31 mouse cellular contexts compared by ENCODE assay signal in genomic region chr1:158850459-158850858, GRCm38 (mm10).
DNase-seq lines count a peak whose midpoint lies in the region; ATAC-seq and TF ChIP-seq lines count a peak whose summit lies in the region.
"Had no signal": no experiment of that assay in that cellular context is flagged by ENCODE, and none has a peak within 500 bp of the region (broad histone marks: within the 10 kb centered on the region; RNA-seq: fewer than 3 reads in every experiment).

No protein-coding gene starts in this region.

- H3K9ac ChIP-seq in embryonic facial prominence, embryonic 11.5 days (replicated peaks; ENCODE audit: low read length): no peak overlapping the region
- H3K9ac ChIP-seq in liver, embryonic 11.5 days (ENCODE audit: low read depth, low read length): no peak overlapping the region
- no peak overlapping the region for H3K9ac ChIP-seq in liver, postnatal 0 days (replicated peaks)
- H3K9ac ChIP-seq in midbrain, postnatal 0 days (replicated peaks; ENCODE audit: low read length, poor library complexity, severe bottlenecking): no peak overlapping the region
- H3K9ac ChIP-seq: embryonic facial prominence, embryonic 15.5 days; forebrain, embryonic 12.5 days; forebrain, postnatal 0 days; hindbrain, embryonic 15.5 days; liver, embryonic 13.5 days; midbrain, embryonic 15.5 days had no signal

- no peak overlapping the region for H3K4me2 ChIP-seq in embryonic facial prominence, embryonic 11.5 days (ENCODE audit: low read depth, low read length)
- no peak overlapping the region for H3K4me2 ChIP-seq in liver, embryonic 11.5 days
- H3K4me2 ChIP-seq in liver, postnatal 0 days (ENCODE audit: low read depth, low read length): no peak overlapping the region
- H3K4me2 ChIP-seq in midbrain, postnatal 0 days (ENCODE audit: low read depth, low read length, poor library complexity, severe bottlenecking): no peak overlapping the region
- H3K4me2 ChIP-seq: embryonic facial prominence, embryonic 15.5 days; forebrain, embryonic 12.5 days; hindbrain, embryonic 15.5 days; liver, embryonic 13.5 days; midbrain, embryonic 15.5 days had no signal

- peak; percentile 4 for DNase-seq in embryonic facial prominence, embryonic 11.5 days (ENCODE audit: low spot score)
- no peak for DNase-seq in embryonic facial prominence, embryonic 10.5 days (ENCODE audit: low spot score)
- no peak for DNase-seq in liver, embryonic 11.5 days (ENCODE audit: low spot score)
- no peak for DNase-seq in liver, postnatal 0 days
- peak; percentile 34 for DNase-seq in limb, embryonic 10.5 days (ENCODE audit: low spot score)
- peak; percentile 17 for DNase-seq in mesoderm, embryonic 11.5 days (ENCODE audit: low read depth, low spot score)
- no peak for DNase-seq in midbrain, postnatal 0 days (ENCODE audit: low spot score)
- no peak for DNase-seq in spleen, postnatal 14 days (ENCODE audit: low spot score in 2 of 2)
- DNase-seq: adrenal gland, postnatal 25 days; cerebellum, adult 18-20 months; cerebellum, postnatal 10 days; forebrain, postnatal 0 days; gastrocnemius, postnatal 14 days; heart, postnatal 14 days; kidney, adult 11 months; kidney, postnatal 36 days; left cerebral cortex, postnatal 4 days; liver, embryonic 13.5 days; lung, adult 2 months; lung, postnatal 10 days; thymus, adult 2 months; thymus, postnatal 36 days had no signal

- H3K9me3 ChIP-seq in embryonic facial prominence, embryonic 11.5 days (replicated peaks; ENCODE audit: control insufficient read depth, low read length): no peaks in the 10 kb centered on the region
- no peaks in the 10 kb centered on the region for H3K9me3 ChIP-seq in embryonic facial prominence, embryonic 10.5 days
- H3K9me3 ChIP-seq in liver, embryonic 11.5 days (ENCODE audit: control insufficient read depth, low read length): no peaks in the 10 kb centered on the region
- H3K9me3 ChIP-seq in liver, postnatal 0 days (ENCODE audit: low read length): no peaks in the 10 kb centered on the region
- H3K9me3 ChIP-seq in limb, embryonic 10.5 days (replicated peaks): no peaks in the 10 kb centered on the region
- no peaks in the 10 kb centered on the region for H3K9me3 ChIP-seq in midbrain, postnatal 0 days (ENCODE audit: low read length)
- H3K9me3 ChIP-seq: embryonic facial prominence, embryonic 15.5 days; forebrain, embryonic 12.5 days; hindbrain, embryonic 10.5 days; hindbrain, embryonic 15.5 days; liver, embryonic 13.5 days; midbrain, embryonic 15.5 days had no signal

- TF ChIP-seq EP300 in liver, postnatal 0 days (IDR thresholded peaks at IDR 0.05; ENCODE audit: low read depth): no peak

- no peaks in the 10 kb centered on the region for H3K4me1 ChIP-seq in embryonic facial prominence, embryonic 11.5 days (ENCODE audit: control insufficient read depth, insufficient read depth, low read length)
- H3K4me1 ChIP-seq in embryonic facial prominence, embryonic 10.5 days: peaks cover 9% of the 10 kb centered on the region
- H3K4me1 ChIP-seq in liver, embryonic 11.5 days (replicated peaks; ENCODE audit: control insufficient read depth, insufficient read depth, low read length): no peaks in the 10 kb centered on the region
- no peaks in the 10 kb centered on the region for H3K4me1 ChIP-seq in liver, postnatal 0 days (ENCODE audit: insufficient read depth)
- peaks cover 22% of the 10 kb centered on the region for H3K4me1 ChIP-seq in limb, embryonic 10.5 days
- no peaks in the 10 kb centered on the region for H3K4me1 ChIP-seq in midbrain, postnatal 0 days (ENCODE audit: insufficient read depth, low read length)
- H3K4me1 ChIP-seq: embryonic facial prominence, embryonic 15.5 days; forebrain, embryonic 12.5 days; hindbrain, embryonic 10.5 days; hindbrain, embryonic 15.5 days; liver, embryonic 13.5 days; midbrain, embryonic 15.5 days had no signal

- no peaks in the 10 kb centered on the region for H3K36me3 ChIP-seq in embryonic facial prominence, embryonic 11.5 days (replicated peaks; ENCODE audit: control insufficient read depth, insufficient read depth, low read depth, low read length)
- no peaks in the 10 kb centered on the region for H3K36me3 ChIP-seq in embryonic facial prominence, embryonic 10.5 days (replicated peaks)
- H3K36me3 ChIP-seq in liver, embryonic 11.5 days (ENCODE audit: control insufficient read depth, insufficient read depth, low read length): no peaks in the 10 kb centered on the region
- no peaks in the 10 kb centered on the region for H3K36me3 ChIP-seq in liver, postnatal 0 days (replicated peaks; ENCODE audit: insufficient read depth, low read length)
- no peaks in the 10 kb centered on the region for H3K36me3 ChIP-seq in limb, embryonic 10.5 days
- H3K36me3 ChIP-seq in midbrain, postnatal 0 days (ENCODE audit: insufficient read depth, low read length): no peaks in the 10 kb centered on the region
- H3K36me3 ChIP-seq: embryonic facial prominence, embryonic 15.5 days; forebrain, embryonic 12.5 days; G1E; hindbrain, embryonic 10.5 days; hindbrain, embryonic 15.5 days; liver, embryonic 13.5 days; midbrain, embryonic 15.5 days had no signal

- no peaks in the 10 kb centered on the region for H3K27me3 ChIP-seq in embryonic facial prominence, embryonic 11.5 days (ENCODE audit: control insufficient read depth, insufficient read depth, low read length)
- H3K27me3 ChIP-seq in embryonic facial prominence, embryonic 10.5 days (replicated peaks; ENCODE audit: low read depth, poor library complexity, severe bottlenecking): no peaks in the 10 kb centered on the region
- H3K27me3 ChIP-seq in liver, embryonic 11.5 days (replicated peaks; ENCODE audit: control insufficient read depth, insufficient read depth, low read length): no peaks in the 10 kb centered on the region
- no peaks in the 10 kb centered on the region for H3K27me3 ChIP-seq in liver, postnatal 0 days (ENCODE audit: insufficient read depth, low read length)
- no peaks in the 10 kb centered on the region for H3K27me3 ChIP-seq in limb, embryonic 10.5 days (ENCODE audit: low read depth, poor library complexity, severe bottlenecking)
- H3K27me3 ChIP-seq in midbrain, postnatal 0 days (ENCODE audit: insufficient read depth, low read length): no peaks in the 10 kb centered on the region
- H3K27me3 ChIP-seq: embryonic facial prominence, embryonic 15.5 days; forebrain, embryonic 12.5 days; hindbrain, embryonic 15.5 days; liver, embryonic 13.5 days; midbrain, embryonic 15.5 days; Patski had no signal

- TF ChIP-seq CTCF in liver, postnatal 0 days (IDR thresholded peaks at IDR 0.05; ENCODE audit: low read depth): no peak
- TF ChIP-seq CTCF in midbrain, postnatal 0 days (IDR thresholded peaks at IDR 0.05): no peak

- no peak overlapping the region for H3K4me3 ChIP-seq in embryonic facial prominence, embryonic 11.5 days (ENCODE audit: low read depth, low read length)
- H3K4me3 ChIP-seq in embryonic facial prominence, embryonic 10.5 days: no peak overlapping the region
- no peak overlapping the region for H3K4me3 ChIP-seq in liver, embryonic 11.5 days (ENCODE audit: low read depth, low read length)
- no peak overlapping the region for H3K4me3 ChIP-seq in liver, postnatal 0 days (ENCODE audit: low read depth, low read length)
- H3K4me3 ChIP-seq in limb, embryonic 10.5 days: no peak overlapping the region
- no peak overlapping the region for H3K4me3 ChIP-seq in midbrain, postnatal 0 days (ENCODE audit: low read depth, low read length)
- H3K4me3 ChIP-seq: embryonic facial prominence, embryonic 15.5 days; forebrain, embryonic 12.5 days; hindbrain, embryonic 10.5 days; hindbrain, embryonic 15.5 days; liver, embryonic 13.5 days; midbrain, embryonic 15.5 days had no signal

- H3K27ac ChIP-seq in embryonic facial prominence, embryonic 11.5 days (replicated peaks; ENCODE audit: low read depth, low read length): no peak overlapping the region
- H3K27ac ChIP-seq in embryonic facial prominence, embryonic 10.5 days (replicated peaks): no peak overlapping the region
- H3K27ac ChIP-seq in liver, embryonic 11.5 days (ENCODE audit: low read depth, low read length): no peak overlapping the region
- H3K27ac ChIP-seq in liver, postnatal 0 days (ENCODE audit: low read depth): no peak overlapping the region
- peak overlapping the region; percentile 61 for H3K27ac ChIP-seq in limb, embryonic 10.5 days
- H3K27ac ChIP-seq in midbrain, postnatal 0 days (ENCODE audit: low read depth, low read length): no peak overlapping the region
- H3K27ac ChIP-seq: embryonic facial prominence, embryonic 15.5 days; forebrain, embryonic 12.5 days; hindbrain, embryonic 10.5 days; hindbrain, embryonic 15.5 days; liver, embryonic 13.5 days; macrophage; midbrain, embryonic 15.5 days had no signal

- ATAC-seq in embryonic facial prominence, embryonic 11.5 days (replicated peaks; ENCODE audit: insufficient number of reproducible peaks, low FRiP score, low TSS enrichment, low read depth): no peak
- ATAC-seq in liver, embryonic 11.5 days (replicated peaks; ENCODE audit: low FRiP score): 0 out of 2 replicates have a peak, but pooled peaks have one; percentile 5
- ATAC-seq in liver, postnatal 0 days: no peak
- no peak for ATAC-seq in midbrain, postnatal 0 days (ENCODE audit: low FRiP score)
- ATAC-seq: forebrain, postnatal 0 days; inflammation-experienced regulatory T-cells, adult 6 months; midbrain, embryonic 15.5 days; Patski had no signal

- 50% methylated on average over 3 of the region's 3 CpGs for WGBS in embryonic facial prominence, embryonic 11.5 days
- WGBS in embryonic facial prominence, embryonic 10.5 days: 64% methylated on average over 3 of the region's 3 CpGs
- 62% methylated on average over 3 of the region's 3 CpGs for WGBS in liver, embryonic 11.5 days
- 62% methylated on average over 3 of the region's 3 CpGs for WGBS in liver, postnatal 0 days (ENCODE audit: insufficient replicate concordance)
- 33% methylated on average over 3 of the region's 3 CpGs for WGBS in limb, embryonic 10.5 days
- 92% methylated on average over 3 of the region's 3 CpGs for WGBS in midbrain, postnatal 0 days

Comparison
In these comparisons a context has a peak if more than half of its experiments do, and no peak if none do; other contexts are left out.
1. DNase-seq: peak in embryonic facial prominence, embryonic 11.5 days (single experiment), limb, embryonic 10.5 days (single experiment) and mesoderm, embryonic 11.5 days (single experiment); none in embryonic facial prominence, embryonic 10.5 days (single experiment), liver, embryonic 11.5 days (single experiment), liver, postnatal 0 days (single experiment), midbrain, postnatal 0 days (single experiment) and spleen, postnatal 14 days (0 of 2).